Mouse (Mus musculus) midbrain, embryonic 11.5 days (tissue): ENCODE measurements around the gene Gm10401. TPM values are rescaled to one million over a fixed set of nuclear protein-coding genes. Genes with fewer than 3 reads are reported as not detected.

Experiments used
- ATAC-seq: fragments of 200-750 bp; cut with Nextera tagmentation; 2 replicates; pipeline ENCODE4 v1.8.0; 2017; ENCODE audit warnings: moderate TSS enrichment, moderate library complexity; ENCODE audit not compliant: low FRiP score
- DNase-seq: peaks from one replicate; pipeline ENCODE4 v3.0.0; 2015; ENCODE audit warnings: low spot score; ENCODE audit errors: missing footprints
- H3K27ac ChIP-seq: fragments of 300-500 bp; sonication (generic); 2 replicates; pipeline ENCODE4 v1.5.1; 2014; ENCODE audit warnings: low read depth, low read length
- H3K27me3 ChIP-seq: fragments of 300-500 bp; sonication (generic); 2 replicates; pipeline ENCODE4 v1.6.1; 2014; ENCODE audit warnings: mild to moderate bottlenecking, low read length, moderate library complexity, mixed read lengths; ENCODE audit not compliant: control insufficient read depth, insufficient read depth
- H3K36me3 ChIP-seq: fragments of 300-500 bp; sonication (generic); 2 replicates; pipeline ENCODE4 v1.6.1; 2014; ENCODE audit warnings: mild to moderate bottlenecking, low read length, moderate library complexity, mixed read lengths; ENCODE audit not compliant: control insufficient read depth, insufficient read depth
- H3K4me1 ChIP-seq: fragments of 300-500 bp; sonication (generic); 2 replicates; pipeline ENCODE4 v1.6.1; 2014; ENCODE audit warnings: low read length; ENCODE audit not compliant: control insufficient read depth, insufficient read depth
- H3K4me2 ChIP-seq: fragments of 300-500 bp; sonication (generic); 2 replicates; pipeline ENCODE4 v1.6.1; 2014; ENCODE audit warnings: mild to moderate bottlenecking, moderate library complexity
- H3K4me3 ChIP-seq: fragments of 300-500 bp; sonication (generic); 2 replicates; pipeline ENCODE4 v1.5.1; 2014; ENCODE audit warnings: low read depth, low read length
- H3K9ac ChIP-seq: fragments of 300-500 bp; sonication (generic); 2 replicates; pipeline ENCODE4 v1.6.1; 2014; ENCODE audit warnings: low read length
- H3K9me3 ChIP-seq: fragments of 300-500 bp; sonication (generic); 2 replicates; pipeline ENCODE4 v1.6.1; 2016; ENCODE audit warnings: low read length; ENCODE audit not compliant: control insufficient read depth
- WGBS: fragments of 180-500 bp; shearing (Covaris S2); extraction: QIAGEN DNeasy Blood & Tissue Kit; methylation state at CpG from one replicate; pipeline ENCODE4 v1.1.7; 2014; 5-methylcytosine and 5-hydroxymethylcytosine counted together
- polyA plus RNA-seq: library from polyadenylated mRNA; unstranded; fragments of >200 nt; fragmentation: Nextera tagmentation; extraction: Ambion mirVana; gene quantifications from 2 replicates; pipeline ENCODE4 v1.2.1, GENCODE M21; 2014

Gene Gm10401
- polyA plus RNA-seq, 1 experiment from 2014 or later = 26.6 TPM

GRCm38 (mm10) chr5:115053791-115054396 is 44.2 kb downstream of the Gm10401 start:
- no peak overlapping the region for H3K27ac ChIP-seq
- H3K9me3 ChIP-seq = no peaks in the 10 kb centered on the region
- H3K36me3 ChIP-seq = no peaks in the 10 kb centered on the region
- H3K9ac ChIP-seq = no peak overlapping the region
- no peak overlapping the region for H3K4me2 ChIP-seq
- DNase-seq (no peak), ATAC-seq (no peak)
- no peaks in the 10 kb centered on the region for H3K27me3 ChIP-seq
- 93% methylated on average over 22 of the region's 22 CpGs for WGBS
- H3K4me1 ChIP-seq = no peaks in the 10 kb centered on the region
- H3K4me3 ChIP-seq = no peak overlapping the region

- DNase-seq (no peak), ATAC-seq (no peak)
- H3K4me3 ChIP-seq = no peak overlapping the region
- 89% methylated on average over 8 of the region's 8 CpGs for WGBS
- H3K4me2 ChIP-seq = no peak overlapping the region
- no peaks in the 10 kb centered on the region for H3K27me3 ChIP-seq
- no peaks in the 10 kb centered on the region for H3K36me3 ChIP-seq
- no peak overlapping the region; the same call in 1 of the 2 replicates for H3K27ac ChIP-seq
- no peaks in the 10 kb centered on the region for H3K4me1 ChIP-seq
- H3K9me3 ChIP-seq = no peaks in the 10 kb centered on the region
- no peak overlapping the region for H3K9ac ChIP-seq
Measured at GRCm38 (mm10) chr5:115052546-115052945, 45.5 kb downstream of the Gm10401 start.

- WGBS = 84% methylated on average over 6 of the region's 6 CpGs
- ATAC-seq (no peak), DNase-seq (no peak)
- Histone ChIP-seq H3K9me3 (no peaks in the 10 kb centered on the region), H3K36me3 (no peaks in the 10 kb centered on the region), H3K4me2 (no peak overlapping the region), H3K4me1 (no peaks in the 10 kb centered on the region), H3K9ac (no peak overlapping the region), H3K4me3 (no peak overlapping the region), H3K27me3 (no peaks in the 10 kb centered on the region), H3K27ac (no peak overlapping the region)
Measured at GRCm38 (mm10) chr5:115050776-115051175, 47.3 kb downstream of the Gm10401 start.

GRCm38 (mm10) chr5:115049692-115050091 is 48.4 kb downstream of the Gm10401 start:
- DNase-seq (no peak), ATAC-seq (no peak)
- H3K9me3 ChIP-seq = no peaks in the 10 kb centered on the region
- no peaks in the 10 kb centered on the region for H3K4me1 ChIP-seq
- no peak overlapping the region for H3K27ac ChIP-seq
- 89% methylated on average over 6 of the region's 6 CpGs for WGBS
- no peak overlapping the region for H3K4me3 ChIP-seq
- no peaks in the 10 kb centered on the region for H3K36me3 ChIP-seq
- no peak overlapping the region for H3K4me2 ChIP-seq
- H3K27me3 ChIP-seq = no peaks in the 10 kb centered on the region
- no peak overlapping the region for H3K9ac ChIP-seq

Other genes with a start within 250 kb of the Gm10401 start
- not detected in 2 replicates for gene 4930519G04Rik, start 244.6 kb downstream of the Gm10401 start, polyA plus RNA-seq
- gene Gm9936, start 239.6 kb downstream of the Gm10401 start, polyA plus RNA-seq = 0.28 and 0.56 TPM in 2 replicates
- gene Oasl2, start 201.4 kb downstream of the Gm10401 start, polyA plus RNA-seq = 1.3 and 1.8 TPM in 2 replicates
- gene Oasl1, start 175.1 kb downstream of the Gm10401 start, polyA plus RNA-seq = not detected in 2 replicates
- 43.5 and 46.3 TPM in 2 replicates for gene 2210016L21Rik, start 156.1 kb downstream of the Gm10401 start, polyA plus RNA-seq
- gene Hnf1a, start 127.2 kb downstream of the Gm10401 start, polyA plus RNA-seq = not detected in 2 replicates
- gene Sppl3, start 87.2 kb downstream of the Gm10401 start, polyA plus RNA-seq = 21.7 and 23.6 TPM in 2 replicates
- gene Acads, start 21.1 kb upstream of the Gm10401 start, polyA plus RNA-seq = 21.6 and 23.5 TPM in 2 replicates
- 55.1 and 64.6 TPM in 2 replicates for gene Unc119b, start 36.7 kb upstream of the Gm10401 start, polyA plus RNA-seq
- 30.0 and 37.3 TPM in 2 replicates for gene Mlec, start 59.9 kb upstream of the Gm10401 start, polyA plus RNA-seq
- 1.1 and 2.3 TPM in 2 replicates for gene Cabp1, start 96.1 kb upstream of the Gm10401 start, polyA plus RNA-seq
- gene Pop5, start 137.5 kb upstream of the Gm10401 start, polyA plus RNA-seq = 91.0 and 98.7 TPM in 2 replicates
- 84.6 and 85.0 TPM in 2 replicates for gene Rnf10, start 174.6 kb upstream of the Gm10401 start, polyA plus RNA-seq
- 58.6 and 59.1 TPM in 2 replicates for gene Coq5, start 181.4 kb upstream of the Gm10401 start, polyA plus RNA-seq
- gene Dynll1, start 202.7 kb upstream of the Gm10401 start, polyA plus RNA-seq = 1,577 and 1,606 TPM in 2 replicates
- 362 and 376 TPM in 2 replicates for gene Srsf9, start 228.9 kb upstream of the Gm10401 start, polyA plus RNA-seq
- 43.5 and 46.8 TPM in 2 replicates for gene Gatc, start 242.9 kb upstream of the Gm10401 start, polyA plus RNA-seq
- gene Triap1, start 242.9 kb upstream of the Gm10401 start, polyA plus RNA-seq = 57.7 and 64.7 TPM in 2 replicates